Mouse (Mus musculus) brain, embryonic 18.5 days (tissue): ENCODE results near the gene Arglu1.

Experiments
- DNase-seq: peaks from one replicate; pipeline ENCODE4 v3.0.0-alpha.2; 2012; ENCODE audit warnings: low read depth, low spot score

The Arglu1 gene

GRCm38 (mm10) chr8:8621236-8621917 lies 68.9 kb downstream of the Arglu1 start:
- peak; percentile 76 for DNase-seq

GRCm38 (mm10) chr8:8620536-8620935 lies 69.8 kb downstream of the Arglu1 start:
- no peak for DNase-seq

GRCm38 (mm10) chr8:8619221-8620194 lies 70.8 kb downstream of the Arglu1 start:
- DNase-seq: no peak
